Mouse (Mus musculus) layer of hippocampus, adult 2 months (tissue): Measurements from ENCODE around the gene Reep6. TPM values are rescaled to one million over a fixed set of nuclear protein-coding genes. Genes with fewer than 3 reads are reported as not detected.

Experiments used
- DNase-seq, 2 experiments: peaks; one replicate each; pipeline ENCODE4 v3.0.0; 2022; ENCODE audit warnings: low spot score in 2 of 2
- H3K27ac ChIP-seq: fragments of 200-600 bp; 2 replicates; pipeline ENCODE4 v1.8.1; 2022
- H3K4me3 ChIP-seq: fragments of 200-600 bp; 2 replicates; pipeline ENCODE4 v1.8.1; 2022; ENCODE audit warnings: mild to moderate bottlenecking
- CTCF ChIP-seq: fragments of 200-600 bp; conservative IDR thresholded peaks from 2 replicates; pipeline ENCODE4 v1.8.1; 2022; ENCODE audit warnings: antibody characterized with exemption, mild to moderate bottlenecking, moderate library complexity
- total RNA-seq, 2 experiments: library from RNA; stranded (reverse); gene quantifications; 2 replicates each; pipeline ENCODE4 v1.2.3; 2021

The Reep6 gene
- total RNA-seq, 2 experiments from 2014 or later = 9.6 to 11.0 TPM

GRCm38 (mm10) chr10:80323261-80324119 is 6.3 kb upstream of the Reep6 start:
- peak overlapping the region; percentile 54; the same call in 1 of the 2 replicates for H3K27ac ChIP-seq
- peak overlapping the region; percentile 62 for H3K4me3 ChIP-seq
- no peak for DNase-seq
- no peak for TF ChIP-seq CTCF

DNA sequence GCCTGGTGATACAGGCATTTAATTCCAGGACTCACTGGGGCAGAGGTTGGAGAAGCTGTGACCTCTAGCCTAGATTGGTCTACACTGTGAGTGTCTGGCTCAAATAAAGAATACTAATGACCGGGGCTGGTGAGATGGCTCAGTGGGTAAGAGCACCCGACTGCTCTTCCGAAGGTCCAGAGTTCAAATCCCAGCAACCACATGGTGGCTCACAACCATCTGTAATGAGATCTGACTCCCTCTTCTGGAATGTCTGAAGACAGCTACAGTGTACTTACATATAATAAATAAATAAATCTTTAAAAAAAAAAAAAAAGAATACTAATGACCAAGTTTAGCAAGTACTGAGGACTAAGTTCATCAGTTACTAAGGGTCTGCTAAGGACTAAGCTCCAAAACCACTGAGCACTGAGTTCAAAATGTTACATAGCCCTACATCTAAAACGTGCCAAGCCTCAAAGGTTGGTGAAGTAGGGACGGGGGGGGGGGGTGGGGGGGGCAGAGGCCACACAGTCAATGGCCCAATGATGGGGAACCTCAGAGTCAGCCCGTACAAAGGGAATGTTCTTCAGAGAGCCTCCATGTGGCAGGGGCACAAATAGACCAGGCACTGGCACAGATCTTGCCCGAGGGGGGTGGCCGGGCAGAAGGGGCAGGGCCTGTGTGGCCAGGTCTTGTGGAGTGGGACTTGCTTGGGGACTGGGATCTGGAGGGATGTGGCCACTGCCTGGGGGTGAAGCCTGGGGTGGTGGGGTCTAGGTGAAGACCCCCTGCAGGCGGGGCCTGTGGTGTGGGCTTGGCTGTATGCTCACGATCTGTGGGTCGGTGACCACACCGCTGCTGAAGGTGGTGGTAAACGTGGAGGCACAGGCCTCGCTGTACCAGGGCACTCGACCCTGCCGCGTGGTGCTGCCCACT is 5.4 kb upstream of the Reep6 start:
- no peak for TF ChIP-seq CTCF
- no peak overlapping the region; the same call in 1 of the 2 replicates for H3K4me3 ChIP-seq
- no peak for DNase-seq
- H3K27ac ChIP-seq = no peak overlapping the region

DNA sequence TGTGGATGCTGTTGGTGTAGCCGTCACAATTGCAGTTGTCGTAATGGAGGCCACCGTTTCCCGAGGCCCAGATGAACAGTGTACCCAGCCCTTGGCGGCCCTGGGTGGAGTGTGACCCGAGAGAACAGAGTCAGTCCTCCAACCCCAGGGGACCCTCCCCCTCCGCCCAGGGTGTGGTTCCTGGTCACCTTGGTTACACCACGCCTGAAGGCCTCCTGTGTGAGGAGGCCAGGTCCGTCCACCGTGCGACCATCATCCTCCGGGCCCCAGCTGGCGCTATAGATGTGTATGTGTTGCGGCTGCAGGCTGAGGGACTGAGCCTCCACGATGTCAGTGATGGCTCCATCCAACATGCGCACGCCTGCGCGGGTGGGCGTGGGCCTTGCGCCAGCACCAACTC is 4.7 kb upstream of the Reep6 start:
- no peak for DNase-seq

GRCm38 (mm10) chr10:80330084-80330483 is 331 bp downstream of the Reep6 start:
- no peak for TF ChIP-seq CTCF
- peak overlapping the region; percentile 64 for H3K4me3 ChIP-seq

More for the DNA sequence above, 4.7 kb upstream of the Reep6 start:
- no peak overlapping the region for H3K4me3 ChIP-seq
- no peak for TF ChIP-seq CTCF
- no peak overlapping the region for H3K27ac ChIP-seq

DNA sequence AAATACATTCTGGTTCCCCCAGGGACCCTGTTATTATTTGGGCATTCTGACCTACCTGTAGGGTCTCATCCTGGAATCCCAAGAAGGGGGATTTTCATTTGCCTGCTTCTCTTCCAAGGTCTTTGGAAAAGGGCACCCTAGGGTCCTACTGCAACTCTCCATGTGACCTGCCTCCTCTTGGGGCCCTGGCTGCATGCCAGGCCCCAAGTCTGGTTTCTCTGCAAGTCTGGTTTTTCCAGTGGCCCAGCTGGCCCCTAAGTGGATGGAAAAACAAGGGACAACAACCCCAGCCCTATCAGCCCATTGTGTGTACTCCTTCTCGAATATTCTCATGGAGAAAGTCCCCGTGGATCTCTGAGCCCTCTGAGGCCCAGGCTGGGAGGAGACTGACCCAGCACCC is 1.1 kb downstream of the Reep6 start:
- Histone ChIP-seq H3K27ac (no peak overlapping the region), H3K4me3 (no peak overlapping the region)
- DNase-seq = no peak
- no peak for TF ChIP-seq CTCF

More at GRCm38 (mm10) chr10:80330084-80330483, 331 bp downstream of the Reep6 start:
- H3K27ac ChIP-seq = no peak overlapping the region
- no peak for DNase-seq

GRCm38 (mm10) chr10:80331636-80332524 is 2.1 kb downstream of the Reep6 start:
- TF ChIP-seq CTCF = no peak
- no peak for DNase-seq
- Histone ChIP-seq H3K4me3 (no peak overlapping the region), H3K27ac (no peak overlapping the region)

DNA sequence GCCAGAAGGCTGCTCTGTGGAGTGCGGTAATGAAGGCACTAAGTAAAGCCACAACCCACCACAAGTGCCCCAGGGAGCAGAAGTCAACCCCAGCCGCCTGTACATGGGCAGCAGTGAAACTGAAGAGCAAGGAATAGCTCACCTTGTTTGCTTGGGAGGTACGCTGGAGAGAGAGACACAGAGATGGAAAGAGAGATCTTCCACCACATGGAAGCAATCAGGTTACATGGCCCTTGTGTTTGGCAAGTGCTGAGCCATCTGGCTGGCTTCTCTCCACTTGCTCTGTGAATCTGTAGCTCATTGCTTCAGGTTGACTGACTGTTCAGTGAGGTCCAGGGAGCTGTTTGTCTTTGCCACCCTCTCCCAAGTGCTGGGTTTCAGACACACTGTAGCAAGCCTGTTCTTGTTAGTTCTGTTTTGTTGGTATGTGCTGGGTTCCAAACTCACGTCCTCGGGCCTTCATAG is 2.8 kb downstream of the Reep6 start:
- no peak for TF ChIP-seq CTCF
- no peak for DNase-seq
- no peak overlapping the region for H3K4me3 ChIP-seq
- H3K27ac ChIP-seq = no peak overlapping the region

DNA sequence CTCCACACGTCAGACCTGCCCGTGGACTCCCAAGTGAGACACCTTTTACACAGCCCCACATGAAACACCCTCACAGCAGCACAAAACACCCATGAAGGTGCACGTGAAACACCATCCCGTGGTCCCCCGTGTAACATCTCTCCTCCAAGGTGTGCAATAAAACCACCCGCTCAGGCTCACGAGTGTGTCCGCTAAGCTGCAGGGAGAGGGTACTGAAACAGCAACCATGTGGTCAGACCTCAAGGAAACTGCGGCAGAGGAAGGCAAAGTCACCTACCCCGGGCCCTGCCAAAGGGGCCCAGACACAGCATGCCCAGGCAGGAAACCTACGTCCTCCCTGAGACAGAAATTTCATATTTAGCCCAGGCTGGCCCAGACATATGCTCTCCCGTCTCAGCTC is 6.5 kb downstream of the Reep6 start:
- no peak for DNase-seq
- no peak overlapping the region for H3K4me3 ChIP-seq
- TF ChIP-seq CTCF = no peak

DNA sequence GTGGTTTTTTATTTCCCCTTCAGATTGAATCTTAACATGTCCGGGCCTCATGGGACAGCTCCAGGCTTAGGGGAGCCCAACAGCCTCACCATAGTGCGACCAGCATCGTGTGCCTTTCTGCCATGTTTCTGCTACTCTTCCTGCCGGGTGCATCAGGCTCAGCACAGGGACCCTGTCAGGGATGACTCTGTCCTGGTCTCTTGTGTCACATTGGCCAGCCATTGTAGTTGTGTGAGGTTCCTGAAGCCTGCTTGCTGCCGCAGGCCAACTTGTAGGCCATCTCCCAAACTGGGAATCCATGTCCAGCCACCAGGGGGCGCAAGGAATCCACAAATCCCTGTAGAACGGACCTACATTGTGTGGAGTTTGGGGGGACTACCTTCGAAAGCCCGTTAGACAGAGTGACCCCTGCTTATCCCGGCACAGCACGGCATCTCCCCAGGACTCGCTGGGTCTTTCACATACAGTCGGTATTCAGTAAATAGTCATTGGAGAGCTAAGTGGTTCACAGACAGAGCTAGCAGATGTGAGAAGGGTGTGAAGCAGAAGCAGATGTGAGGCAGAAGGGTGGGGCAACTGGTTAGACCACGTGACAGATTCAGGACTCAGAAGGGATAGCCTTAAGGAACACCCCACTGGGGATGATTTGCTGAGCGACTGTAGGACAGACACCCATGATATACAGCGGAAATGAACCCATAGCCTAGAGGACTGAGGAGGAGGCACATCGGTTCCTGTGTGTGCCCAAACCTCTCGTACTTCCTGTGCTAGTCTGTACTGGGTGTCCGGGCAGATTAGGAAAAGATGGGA is 10.4 kb downstream of the Reep6 start:
- H3K4me3 ChIP-seq = no peak overlapping the region
- H3K27ac ChIP-seq = no peak overlapping the region
- TF ChIP-seq CTCF = peak; percentile 94
- DNase-seq = peak; percentile 76 to 90

More for the DNA sequence above, 6.5 kb downstream of the Reep6 start:
- no peak overlapping the region for H3K27ac ChIP-seq

DNA sequence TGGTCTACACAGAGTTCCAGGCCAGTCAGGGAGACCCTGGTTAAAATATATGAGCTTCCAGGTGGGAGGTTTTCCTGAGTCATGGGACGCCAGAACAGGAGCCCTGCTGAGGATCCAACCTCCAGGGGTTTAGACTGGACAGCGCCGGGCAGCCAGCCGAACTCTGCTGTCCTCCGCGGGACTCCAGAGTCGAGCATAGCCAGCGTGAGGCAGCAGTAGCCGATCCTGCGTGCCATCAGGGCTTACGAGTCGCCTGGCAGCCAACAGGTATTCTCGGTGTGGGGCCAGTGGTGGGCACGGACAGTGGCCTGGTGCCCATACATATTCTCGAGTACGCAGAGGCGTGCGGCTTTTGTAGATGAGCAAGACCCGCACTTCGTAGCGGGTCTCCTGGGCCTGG is 11.3 kb downstream of the Reep6 start:
- TF ChIP-seq CTCF = no peak
- no peak for DNase-seq
- H3K4me3 ChIP-seq = no peak overlapping the region
- H3K27ac ChIP-seq = no peak overlapping the region
